Mouse (Mus musculus): Measurements from ENCODE around the gene Ly6g5b.

DNA sequence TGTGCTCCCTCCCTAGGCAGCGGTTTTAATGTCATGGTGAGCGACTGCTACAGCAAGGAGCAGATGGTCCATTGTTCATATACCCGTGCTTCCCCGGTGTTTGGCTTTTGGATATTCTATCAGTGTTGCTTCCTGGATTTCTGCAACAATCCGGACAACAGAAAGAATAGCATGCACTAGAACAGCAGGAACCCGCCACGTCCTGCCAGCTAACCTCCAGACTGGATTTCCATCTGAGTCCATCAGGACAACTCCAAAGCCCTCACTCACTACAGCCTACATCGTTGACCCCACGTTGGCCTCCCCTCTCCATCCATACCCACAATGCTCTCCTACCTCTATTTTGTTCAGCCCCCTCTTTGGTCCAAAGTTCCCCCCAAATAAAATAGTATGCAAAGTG, 3.5 kb downstream of the Ly6g5b start:
- TF ChIP-seq POLR2A (IDR thresholded peaks at IDR 0.05; ENCODE audit: insufficient read depth, low read depth, low read length) = peak; percentile 29; the same call in 1 of the 2 replicates
- no peak for TF ChIP-seq CTCF (IDR thresholded peaks at IDR 0.05)
- no peak for TF ChIP-seq EP300 (IDR thresholded peaks at IDR 0.05; ENCODE audit: insufficient read depth, low read depth, low read length)

All from heart, adult 2 months (tissue).